Mouse (Mus musculus) midbrain, embryonic 15.5 days (tissue): ENCODE measurements around the gene Vmn2r3. TPM values are rescaled to one million over a fixed set of nuclear protein-coding genes. Genes with fewer than 3 reads are reported as not detected.

Experiments
- polyA plus RNA-seq: library from polyadenylated mRNA; unstranded; fragments of >200 nt; fragmentation: Nextera tagmentation; extraction: Ambion mirVana; gene quantifications from 2 replicates; pipeline ENCODE4 v1.2.1, GENCODE M21; 2015

Gene Vmn2r3
- polyA plus RNA-seq, 1 experiment from 2014 or later, result not detected

Other genes starting within 250 kb of the Vmn2r3 start
- gene Vmn2r1, start 208.2 kb downstream of the Vmn2r3 start, polyA plus RNA-seq, result 0.13 and 0.14 TPM in 2 replicates
- gene Vmn2r2, start 147.8 kb downstream of the Vmn2r3 start, polyA plus RNA-seq, result 0.04 TPM in 2 replicates
- not detected in 2 replicates for gene Vmn2r4, start 125.7 kb upstream of the Vmn2r3 start, polyA plus RNA-seq
- not detected in 2 replicates for gene Vmn2r5, start 220.1 kb upstream of the Vmn2r3 start, polyA plus RNA-seq